Mouse (Mus musculus): Measurements from ENCODE around the gene Nadk. TPM values are rescaled to one million over a fixed set of nuclear protein-coding genes. Genes with fewer than 3 reads are reported as not detected.

The Nadk gene
- 71.9 and 76.3 TPM in 2 replicates for polyA plus RNA-seq (2015; fragmentation: Nextera tagmentation; extraction: Ambion mirVana)

DNA sequence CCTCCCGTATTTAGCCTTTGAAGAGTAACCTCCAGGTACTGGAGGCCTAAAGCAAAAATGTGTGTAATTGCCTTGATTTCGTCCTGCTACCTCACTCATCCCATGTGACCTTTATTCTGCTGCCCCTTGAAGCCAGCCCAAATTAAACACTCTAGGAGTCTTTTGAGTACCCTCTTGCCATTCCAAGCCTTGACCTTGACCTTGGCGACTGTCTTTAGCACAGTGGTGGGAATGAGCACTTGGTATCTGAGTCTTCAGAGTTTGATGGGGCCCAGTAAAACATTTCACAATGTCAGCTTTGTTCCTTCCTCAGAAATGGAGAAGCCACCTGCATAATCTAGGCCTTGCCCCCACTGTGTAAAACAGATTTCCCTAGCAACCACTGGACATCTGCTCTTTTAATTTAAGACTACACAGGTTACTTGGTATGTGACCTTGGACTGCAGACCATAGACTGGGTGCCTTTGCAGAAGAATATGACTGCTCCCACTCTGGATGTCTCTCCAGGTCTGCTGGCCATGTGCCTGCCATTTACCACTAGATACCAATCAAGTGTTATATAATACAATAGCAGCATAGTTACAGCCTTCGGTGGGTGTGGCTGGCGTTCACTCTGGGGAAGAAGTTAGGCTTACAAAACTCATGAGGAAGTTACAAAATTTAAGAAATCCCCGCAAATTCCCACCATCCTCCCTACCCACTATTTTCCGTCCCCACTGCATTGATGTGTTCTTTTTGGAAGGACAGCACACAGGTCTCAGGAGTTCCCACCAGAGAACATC lies at the start of gene Nadk:
TSS of gene Nadk (plus strand) at position 718 of the 782 bp plus-strand sequence.
- H3K4me1 ChIP-seq (replicated peaks; ENCODE audit: control insufficient read depth, insufficient read depth, low read length), result peaks cover 39% of the 10 kb centered on the region
- H3K36me3 ChIP-seq (ENCODE audit: control insufficient read depth, insufficient read depth, low read length), result peaks cover 33% of the 10 kb centered on the region
- no peaks in the 10 kb centered on the region for H3K27me3 ChIP-seq (ENCODE audit: control insufficient read depth, insufficient read depth, low read depth, low read length)
- H3K4me3 ChIP-seq (ENCODE audit: low read length), result peak within 1 kb of the TSS; percentile 84
- H3K9me3 ChIP-seq (ENCODE audit: control insufficient read depth, low read length), result no peaks in the 10 kb centered on the region
- H3K27ac ChIP-seq (ENCODE audit: low read length), result peak within 1 kb of the TSS; percentile 90
- peak within 1 kb of the TSS; percentile 77 for H3K4me2 ChIP-seq (ENCODE audit: low read depth, low read length)
- no peak for ATAC-seq (ENCODE audit: low read depth)
- peak within 1 kb of the TSS; percentile 62 for H3K9ac ChIP-seq (ENCODE audit: low read length)
- WGBS, result 47% methylated on average over 7 of the region's 7 CpGs

- Histone ChIP-seq H3K27ac (ENCODE audit: low read length) (no peak overlapping the region), H3K4me1 (replicated peaks; ENCODE audit: control insufficient read depth, insufficient read depth, low read length) (0 out of 2 replicates have a peak, but pooled peaks cover 3% of the 10 kb centered on the region), H3K9me3 (ENCODE audit: control insufficient read depth, low read length) (no peaks in the 10 kb centered on the region), H3K27me3 (ENCODE audit: control insufficient read depth, insufficient read depth, low read depth, low read length) (no peaks in the 10 kb centered on the region), H3K9ac (ENCODE audit: low read length) (no peak overlapping the region), H3K4me2 (ENCODE audit: low read depth, low read length) (no peak overlapping the region), H3K36me3 (ENCODE audit: control insufficient read depth, insufficient read depth, low read length) (peaks cover 7% of the 10 kb centered on the region; the same call in 1 of the 2 replicates), H3K4me3 (ENCODE audit: low read length) (no peak overlapping the region)
- 89% methylated on average over 2 of the region's 2 CpGs for WGBS
- no peak for ATAC-seq (ENCODE audit: low read depth)
Observed at GRCm38 (mm10) chr4:155514810-155515209, 47.4 kb upstream of the Nadk start.

GRCm38 (mm10) chr4:155517948-155518517 lies 44.1 kb upstream of the Nadk start:
- Histone ChIP-seq H3K27me3 (ENCODE audit: control insufficient read depth, insufficient read depth, low read depth, low read length) (no peaks in the 10 kb centered on the region), H3K9ac (ENCODE audit: low read length) (no peak overlapping the region), H3K27ac (ENCODE audit: low read length) (no peak overlapping the region), H3K9me3 (ENCODE audit: control insufficient read depth, low read length) (no peaks in the 10 kb centered on the region), H3K4me1 (replicated peaks; ENCODE audit: control insufficient read depth, insufficient read depth, low read length) (no peaks in the 10 kb centered on the region), H3K4me3 (ENCODE audit: low read length) (no peak overlapping the region), H3K36me3 (ENCODE audit: control insufficient read depth, insufficient read depth, low read length) (peaks cover 7% of the 10 kb centered on the region; the same call in 1 of the 2 replicates), H3K4me2 (ENCODE audit: low read depth, low read length) (no peak overlapping the region)
- no peak for ATAC-seq (ENCODE audit: low read depth)
- 79% methylated on average over 7 of the region's 7 CpGs for WGBS

GRCm38 (mm10) chr4:155522327-155522726 lies 39.9 kb upstream of the Nadk start:
- 58% methylated on average over 7 of the region's 7 CpGs for WGBS
- Histone ChIP-seq H3K27me3 (ENCODE audit: control insufficient read depth, insufficient read depth, low read depth, low read length) (no peaks in the 10 kb centered on the region), H3K4me3 (ENCODE audit: low read length) (no peak overlapping the region), H3K36me3 (ENCODE audit: control insufficient read depth, insufficient read depth, low read length) (no peaks in the 10 kb centered on the region; the same call in 1 of the 2 replicates), H3K9ac (ENCODE audit: low read length) (no peak overlapping the region), H3K27ac (ENCODE audit: low read length) (no peak overlapping the region), H3K9me3 (ENCODE audit: control insufficient read depth, low read length) (no peaks in the 10 kb centered on the region), H3K4me1 (replicated peaks; ENCODE audit: control insufficient read depth, insufficient read depth, low read length) (no peaks in the 10 kb centered on the region), H3K4me2 (ENCODE audit: low read depth, low read length) (no peak overlapping the region)
- no peak for ATAC-seq (ENCODE audit: low read depth)

GRCm38 (mm10) chr4:155525751-155526150 lies 36.4 kb upstream of the Nadk start:
- ATAC-seq (ENCODE audit: low read depth), result no peak
- Histone ChIP-seq H3K4me2 (ENCODE audit: low read depth, low read length) (no peak overlapping the region), H3K9me3 (ENCODE audit: control insufficient read depth, low read length) (no peaks in the 10 kb centered on the region), H3K4me3 (ENCODE audit: low read length) (no peak overlapping the region), H3K27ac (ENCODE audit: low read length) (no peak overlapping the region), H3K36me3 (ENCODE audit: control insufficient read depth, insufficient read depth, low read length) (peaks cover 11% of the 10 kb centered on the region), H3K27me3 (ENCODE audit: control insufficient read depth, insufficient read depth, low read depth, low read length) (no peaks in the 10 kb centered on the region), H3K9ac (ENCODE audit: low read length) (no peak overlapping the region), H3K4me1 (replicated peaks; ENCODE audit: control insufficient read depth, insufficient read depth, low read length) (no peaks in the 10 kb centered on the region)
- WGBS, result 67% methylated on average over 5 of the region's 5 CpGs

DNA sequence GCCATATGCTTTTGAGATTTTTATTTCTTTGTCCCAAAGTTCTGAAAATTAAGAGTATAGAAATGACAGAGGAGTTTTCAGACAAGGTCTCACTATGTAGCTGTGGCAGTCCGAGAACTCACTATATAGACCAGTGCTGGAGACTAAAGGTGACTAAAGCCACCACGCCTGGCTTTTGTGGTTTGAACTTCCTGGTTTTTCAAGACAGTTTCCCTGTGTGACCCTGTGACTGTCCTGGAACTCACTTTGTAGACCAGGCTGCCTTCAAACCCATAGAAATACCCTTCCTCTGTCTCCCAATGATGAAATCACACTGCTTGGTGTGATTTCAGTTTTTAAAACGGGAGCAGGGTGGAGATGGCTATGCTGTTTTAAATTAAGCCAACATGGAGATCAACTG lies 32.9 kb upstream of the Nadk start:
- Histone ChIP-seq H3K27ac (ENCODE audit: low read length) (no peak overlapping the region), H3K27me3 (ENCODE audit: control insufficient read depth, insufficient read depth, low read depth, low read length) (no peaks in the 10 kb centered on the region), H3K4me3 (ENCODE audit: low read length) (no peak overlapping the region), H3K4me2 (ENCODE audit: low read depth, low read length) (no peak overlapping the region), H3K9me3 (ENCODE audit: control insufficient read depth, low read length) (no peaks in the 10 kb centered on the region), H3K36me3 (ENCODE audit: control insufficient read depth, insufficient read depth, low read length) (peaks cover 17% of the 10 kb centered on the region), H3K9ac (ENCODE audit: low read length) (no peak overlapping the region), H3K4me1 (replicated peaks; ENCODE audit: control insufficient read depth, insufficient read depth, low read length) (no peaks in the 10 kb centered on the region)
- 82% methylated on average over 3 of the region's 3 CpGs for WGBS
- no peak for ATAC-seq (ENCODE audit: low read depth)

- Histone ChIP-seq H3K36me3 (ENCODE audit: control insufficient read depth, insufficient read depth, low read length) (peaks cover 49% of the 10 kb centered on the region), H3K4me3 (ENCODE audit: low read length) (no peak overlapping the region), H3K4me2 (ENCODE audit: low read depth, low read length) (no peak overlapping the region), H3K27ac (ENCODE audit: low read length) (no peak overlapping the region), H3K9me3 (ENCODE audit: control insufficient read depth, low read length) (no peaks in the 10 kb centered on the region), H3K9ac (ENCODE audit: low read length) (no peak overlapping the region), H3K27me3 (ENCODE audit: control insufficient read depth, insufficient read depth, low read depth, low read length) (no peaks in the 10 kb centered on the region), H3K4me1 (replicated peaks; ENCODE audit: control insufficient read depth, insufficient read depth, low read length) (no peaks in the 10 kb centered on the region)
- ATAC-seq (ENCODE audit: low read depth), result no peak
- 88% methylated on average over 7 of the region's 7 CpGs for WGBS
Observed at GRCm38 (mm10) chr4:155549993-155550392, 12.2 kb upstream of the Nadk start.

- Histone ChIP-seq H3K27ac (ENCODE audit: low read length) (no peak overlapping the region), H3K4me3 (ENCODE audit: low read length) (no peak overlapping the region), H3K27me3 (ENCODE audit: control insufficient read depth, insufficient read depth, low read depth, low read length) (no peaks in the 10 kb centered on the region), H3K36me3 (ENCODE audit: control insufficient read depth, insufficient read depth, low read length) (peaks cover 50% of the 10 kb centered on the region), H3K9ac (ENCODE audit: low read length) (no peak overlapping the region), H3K9me3 (ENCODE audit: control insufficient read depth, low read length) (no peaks in the 10 kb centered on the region), H3K4me1 (replicated peaks; ENCODE audit: control insufficient read depth, insufficient read depth, low read length) (no peaks in the 10 kb centered on the region), H3K4me2 (ENCODE audit: low read depth, low read length) (no peak overlapping the region)
- no peak for ATAC-seq (ENCODE audit: low read depth)
- 67% methylated on average over 2 of the region's 2 CpGs for WGBS
Observed at GRCm38 (mm10) chr4:155550446-155550845, 11.7 kb upstream of the Nadk start.

GRCm38 (mm10) chr4:155551073-155551472 lies 11.1 kb upstream of the Nadk start:
- WGBS, result 91% methylated on average over 4 of the region's 4 CpGs

More at GRCm38 (mm10) chr4:155551073-155551472, 11.1 kb upstream of the Nadk start:
- Histone ChIP-seq H3K9ac (ENCODE audit: low read length) (no peak overlapping the region), H3K36me3 (ENCODE audit: control insufficient read depth, insufficient read depth, low read length) (peaks cover 49% of the 10 kb centered on the region), H3K9me3 (ENCODE audit: control insufficient read depth, low read length) (no peaks in the 10 kb centered on the region), H3K27ac (ENCODE audit: low read length) (no peak overlapping the region), H3K4me1 (replicated peaks; ENCODE audit: control insufficient read depth, insufficient read depth, low read length) (no peaks in the 10 kb centered on the region), H3K27me3 (ENCODE audit: control insufficient read depth, insufficient read depth, low read depth, low read length) (no peaks in the 10 kb centered on the region), H3K4me2 (ENCODE audit: low read depth, low read length) (no peak overlapping the region), H3K4me3 (ENCODE audit: low read length) (no peak overlapping the region)
- ATAC-seq (ENCODE audit: low read depth), result no peak
